Mouse (Mus musculus) intestine, postnatal 0 days (tissue): ENCODE measurements around the gene Smcr8. TPM values are rescaled to one million over a fixed set of nuclear protein-coding genes. Genes with fewer than 3 reads are reported as not detected.
A peak's percentile ranks its signal among the peaks of the same experiment; 100 is the strongest.

Experiments
- ATAC-seq: fragments of 200-750 bp; cut with Nextera tagmentation; 2 replicates; pipeline ENCODE4 v1.8.0; 2017; ENCODE audit warnings: mild to moderate bottlenecking, moderate TSS enrichment, moderate library complexity
- H3K27ac ChIP-seq: fragments of 300-500 bp; sonication (generic); 2 replicates; pipeline ENCODE4 v1.5.1; 2014; ENCODE audit warnings: mild to moderate bottlenecking, low read depth, low read length, moderate library complexity
- H3K27me3 ChIP-seq: fragments of 300-500 bp; sonication (generic); replicated peaks from 2 replicates; pipeline ENCODE4 v1.6.1; 2014; ENCODE audit warnings: low read length, mixed read lengths; ENCODE audit not compliant: control insufficient read depth, insufficient read depth
- H3K36me3 ChIP-seq: fragments of 300-500 bp; sonication (generic); 2 replicates; pipeline ENCODE4 v1.6.1; 2014; ENCODE audit warnings: mild to moderate bottlenecking, moderate library complexity; ENCODE audit not compliant: control insufficient read depth, insufficient read depth
- H3K4me1 ChIP-seq: fragments of 300-500 bp; sonication (generic); replicated peaks from 2 replicates; pipeline ENCODE4 v1.6.1; 2014; ENCODE audit warnings: antibody characterized with exemption, low read length, mixed read lengths; ENCODE audit not compliant: control insufficient read depth, insufficient read depth
- H3K4me2 ChIP-seq: fragments of 300-500 bp; sonication (generic); replicated peaks from 2 replicates; pipeline ENCODE4 v1.6.1; 2014; ENCODE audit warnings: low read depth, mild to moderate bottlenecking, moderate library complexity
- H3K4me3 ChIP-seq: fragments of 300-500 bp; sonication (generic); 2 replicates; pipeline ENCODE4 v1.5.1; 2014; ENCODE audit warnings: low read depth, low read length
- H3K9ac ChIP-seq: fragments of 300-500 bp; sonication (generic); 2 replicates; pipeline ENCODE4 v1.6.1; 2014; ENCODE audit warnings: mild to moderate bottlenecking, low read depth, low read length
- H3K9me3 ChIP-seq: fragments of 300-500 bp; sonication (generic); 2 replicates; pipeline ENCODE4 v1.6.1; 2016; ENCODE audit warnings: mixed run types; ENCODE audit not compliant: control insufficient read depth
- CTCF ChIP-seq: sonication (generic); IDR thresholded peaks from 2 replicates; pipeline ENCODE4 v1.5.1; 2016; ENCODE audit warnings: low read depth, mild to moderate bottlenecking, control low read depth, antibody characterized with exemption, moderate library complexity
- WGBS: fragments of 180-500 bp; shearing (Covaris S2); extraction: QIAGEN DNeasy Blood & Tissue Kit; methylation state at CpG from one replicate; pipeline ENCODE4 v1.1.7; 2014; 5-methylcytosine and 5-hydroxymethylcytosine counted together
- microRNA-seq: library from miRNA; unstranded; fragments of <30 nt; microRNA quantifications from one replicate; pipeline ENCODE4, GENCODE M21; 2016
- polyA plus RNA-seq: library from polyadenylated mRNA; unstranded; fragments of >200 nt; fragmentation: Nextera tagmentation; extraction: Ambion mirVana; gene quantifications from 2 replicates; pipeline ENCODE4 v1.2.1, GENCODE M21; 2015

Gene Smcr8
- polyA plus RNA-seq, 1 experiment from 2014 or later = 4.0 TPM

DNA sequence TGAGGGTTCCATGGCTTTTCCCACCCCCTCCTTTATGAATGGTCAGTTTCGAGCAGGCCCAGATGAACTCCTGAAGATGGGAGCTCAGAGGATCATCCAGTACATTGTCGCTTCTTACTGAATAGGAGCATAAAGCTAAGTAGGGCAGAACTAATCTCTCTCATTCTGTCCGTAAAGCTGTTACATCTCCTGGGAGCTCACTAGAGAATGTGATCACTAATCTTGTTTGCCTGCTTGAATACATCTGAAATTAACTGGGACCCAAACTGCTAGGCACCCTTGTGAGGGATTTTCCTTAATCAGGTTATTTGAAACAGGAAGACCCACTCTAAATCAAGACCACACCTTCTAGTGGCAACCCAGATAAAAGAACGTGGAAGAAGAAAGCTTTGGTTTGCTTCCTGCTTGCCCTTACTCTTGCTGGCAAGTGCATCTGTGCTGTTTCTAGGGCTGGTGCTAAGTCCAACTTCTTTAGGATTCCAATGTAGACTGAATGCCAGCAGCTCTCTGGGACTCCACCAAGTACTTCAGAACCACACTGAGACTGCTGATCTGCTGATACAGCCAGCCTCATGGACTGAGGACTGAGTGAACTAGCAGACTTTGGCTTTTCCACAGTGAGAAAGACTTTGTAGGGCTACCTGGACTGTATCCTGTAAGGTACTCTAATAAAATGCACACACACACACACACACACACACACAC, 50.1 kb downstream of the Smcr8 start:
- no peak for ATAC-seq
- 64% methylated on average over 4 of the region's 4 CpGs for WGBS

DNA sequence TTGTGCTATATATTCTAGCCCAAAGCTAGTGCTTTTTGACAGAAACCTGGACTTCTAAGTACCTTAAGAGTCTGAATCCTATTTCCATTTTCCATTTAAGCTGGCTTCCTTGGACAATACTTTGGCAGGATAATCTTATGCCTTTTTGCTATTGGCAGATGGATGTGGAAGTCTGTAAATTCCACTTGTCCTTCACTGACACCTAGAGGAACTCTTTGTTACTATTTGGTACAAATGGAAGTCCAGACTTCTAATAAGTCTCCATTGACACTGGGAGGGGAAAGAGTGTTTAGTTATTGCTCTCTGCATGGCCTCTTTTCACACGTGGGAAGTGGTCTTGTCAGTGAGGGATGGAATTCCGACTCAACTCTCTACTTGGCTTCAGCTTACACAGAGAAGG, 51.6 kb downstream of the Smcr8 start:
- H3K27ac ChIP-seq = no peak overlapping the region
- H3K9me3 ChIP-seq = no peaks in the 10 kb centered on the region
- no peak overlapping the region for H3K9ac ChIP-seq
- peak; percentile 69 for TF ChIP-seq CTCF
- peaks cover 7% of the 10 kb centered on the region for H3K4me1 ChIP-seq
- H3K27me3 ChIP-seq = no peaks in the 10 kb centered on the region
- no peaks in the 10 kb centered on the region for H3K36me3 ChIP-seq
- no peak overlapping the region for H3K4me3 ChIP-seq
- ATAC-seq = no peak
- no peak overlapping the region for H3K4me2 ChIP-seq
- 19% methylated on average over 2 of the region's 2 CpGs for WGBS

More for the DNA sequence above, 50.1 kb downstream of the Smcr8 start:
- H3K4me2 ChIP-seq = no peak overlapping the region
- no peaks in the 10 kb centered on the region for H3K36me3 ChIP-seq
- H3K4me3 ChIP-seq = no peak overlapping the region
- H3K27me3 ChIP-seq = no peaks in the 10 kb centered on the region
- H3K9me3 ChIP-seq = no peaks in the 10 kb centered on the region
- TF ChIP-seq CTCF = no peak
- no peak overlapping the region for H3K27ac ChIP-seq
- H3K9ac ChIP-seq = no peak overlapping the region
- H3K4me1 ChIP-seq = peaks cover 7% of the 10 kb centered on the region

DNA sequence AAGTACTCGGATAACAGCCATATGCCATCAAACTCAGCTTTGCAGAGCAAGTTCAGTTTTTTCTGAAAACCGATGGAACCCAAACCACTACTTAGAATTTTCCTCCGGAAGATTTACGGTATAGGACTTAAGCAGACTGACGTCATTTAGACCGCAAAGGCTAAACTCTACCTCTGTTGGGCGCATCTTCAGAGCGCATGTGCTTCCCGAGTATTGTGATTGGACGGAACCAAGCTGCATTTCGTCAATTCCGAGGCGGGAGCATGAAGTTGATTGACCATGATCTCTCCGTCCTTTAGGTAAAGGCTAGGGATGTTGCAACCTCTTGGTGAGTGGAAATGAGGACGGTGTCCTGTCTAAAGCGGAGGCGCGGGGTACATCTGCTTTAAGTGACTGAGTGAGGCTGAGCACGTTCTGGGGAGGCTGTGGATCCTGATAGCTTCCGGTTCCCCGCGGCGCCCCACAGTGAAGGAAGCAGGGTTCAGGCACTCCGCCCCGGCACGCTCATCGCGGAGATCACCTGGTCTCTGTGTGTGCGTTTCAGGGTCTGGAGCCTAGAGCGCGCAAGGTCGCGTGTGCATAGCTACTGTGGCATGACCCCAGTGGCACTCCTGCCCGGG, 53.2 kb downstream of the Smcr8 start, which contains the start of gene Dhrs7b:
Gene Dhrs7b (plus strand): TSS at position 199 of the 620 bp plus-strand sequence.
- 0 out of 2 replicates have a peak, but pooled peaks cover 1% of the 10 kb centered on the region for H3K36me3 ChIP-seq
- under 1% methylated on average over 34 of the region's 34 CpGs for WGBS

DNA sequence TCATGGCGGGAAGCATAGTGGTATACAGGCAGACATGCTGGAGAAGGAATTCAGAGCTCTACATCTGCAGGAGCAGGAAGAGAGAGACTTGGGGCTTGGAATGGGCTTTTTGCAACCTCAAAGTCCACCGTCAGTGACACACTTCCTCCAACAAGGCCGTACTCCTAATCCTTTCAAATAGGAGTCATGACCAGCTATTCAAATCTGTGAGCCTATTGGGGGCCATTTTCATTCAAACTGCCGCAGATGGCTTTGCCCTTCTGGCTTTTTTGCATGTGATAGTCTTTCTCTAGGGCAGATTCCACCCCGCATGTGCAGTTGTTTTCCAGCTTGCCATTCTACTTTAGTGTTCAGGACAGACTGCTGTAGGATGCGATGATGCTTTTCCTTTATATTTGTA, 59.6 kb downstream of the Smcr8 start:
- H3K9ac ChIP-seq = no peak overlapping the region
- H3K27me3 ChIP-seq = no peaks in the 10 kb centered on the region
- H3K9me3 ChIP-seq = no peaks in the 10 kb centered on the region
- no peaks in the 10 kb centered on the region; the same call in 1 of the 2 replicates for H3K4me1 ChIP-seq
- H3K36me3 ChIP-seq = 0 out of 2 replicates have a peak, but pooled peaks cover 3% of the 10 kb centered on the region
- ATAC-seq = no peak
- peak overlapping the region; percentile 52; the same call in 1 of the 2 replicates for H3K4me2 ChIP-seq
- H3K4me3 ChIP-seq = no peak overlapping the region
- peak overlapping the region; percentile 22; the same call in 1 of the 2 replicates for H3K27ac ChIP-seq
- 92% methylated on average over 6 of the region's 6 CpGs for WGBS
- TF ChIP-seq CTCF = no peak

More for the DNA sequence above, 53.2 kb downstream of the Smcr8 start, which contains the start of gene Dhrs7b:
- peak; percentile 96 for ATAC-seq
- peak within 1 kb of the TSS; percentile 75 for H3K4me3 ChIP-seq
- no peak for TF ChIP-seq CTCF
- no peaks in the 10 kb centered on the region for H3K9me3 ChIP-seq
- H3K4me1 ChIP-seq = peaks cover 7% of the 10 kb centered on the region
- no peaks in the 10 kb centered on the region for H3K27me3 ChIP-seq
- H3K9ac ChIP-seq = peak within 1 kb of the TSS; percentile 62
- H3K4me2 ChIP-seq = peak within 1 kb of the TSS; percentile 90
- H3K27ac ChIP-seq = peak within 1 kb of the TSS; percentile 47

Small RNAs within 50 kb of the gene (microRNA-seq; reads per million reads assigned to microRNA genes)
- 0.82 reads per million for gene Mir5100

Other genes with a start within 250 kb of the Smcr8 start
- 37.3 and 41.7 TPM in 2 replicates for gene Alkbh5, start 241.1 kb upstream of the Smcr8 start, polyA plus RNA-seq
- 8.6 and 9.1 TPM in 2 replicates for gene Llgl1, start 77.8 kb upstream of the Smcr8 start, polyA plus RNA-seq
- 47.4 and 48.9 TPM in 2 replicates for gene Flii, start 50.3 kb upstream of the Smcr8 start, polyA plus RNA-seq
- gene Mief2, start 49.1 kb upstream of the Smcr8 start, polyA plus RNA-seq = 7.3 and 8.3 TPM in 2 replicates
- gene Top3a, start 159 bp upstream of the Smcr8 start, polyA plus RNA-seq = 3.2 and 3.7 TPM in 2 replicates
- gene Shmt1, start 34.2 kb downstream of the Smcr8 start, polyA plus RNA-seq = 31.0 and 34.5 TPM in 2 replicates
- gene Dhrs7b, start 53.1 kb downstream of the Smcr8 start, polyA plus RNA-seq = 78.5 and 79.6 TPM in 2 replicates
- 34.6 and 39.3 TPM in 2 replicates for gene Tmem11, start 101.7 kb downstream of the Smcr8 start, polyA plus RNA-seq
- 8.9 and 9.3 TPM in 2 replicates for gene Natd1, start 137.2 kb downstream of the Smcr8 start, polyA plus RNA-seq
- 86.4 and 86.5 TPM in 2 replicates for gene Map2k3, start 154.5 kb downstream of the Smcr8 start, polyA plus RNA-seq
- 0.58 and 0.76 TPM in 2 replicates for gene Kcnj12, start 245.0 kb downstream of the Smcr8 start, polyA plus RNA-seq